Mouse (Mus musculus): ENCODE measurements around the gene Ift22. TPM values are rescaled to one million over a fixed set of nuclear protein-coding genes. Genes with fewer than 3 reads are reported as not detected.

Ift22 gene
- polyA plus RNA-seq, 1 experiment = 9.4 TPM

DNA sequence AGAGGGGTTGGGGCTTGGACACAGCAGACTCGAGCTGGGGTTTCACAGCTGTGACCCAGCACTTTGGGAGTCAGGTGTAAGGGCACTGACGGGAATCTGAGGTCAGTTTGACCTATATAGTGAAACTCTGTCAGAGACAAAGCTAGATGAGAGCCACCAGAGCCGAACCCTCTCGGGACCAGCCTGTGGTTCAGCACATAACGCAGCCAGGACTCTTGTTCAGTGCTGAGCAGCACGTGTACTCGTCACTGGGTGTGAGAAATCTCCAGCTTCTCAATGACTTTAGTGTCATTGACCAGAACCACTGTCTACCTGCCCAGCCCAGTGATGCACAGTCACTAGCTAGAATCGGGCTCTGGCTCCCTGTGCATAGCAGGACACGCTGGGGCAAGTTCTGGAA lies 14.9 kb downstream of the Ift22 start:
- no peak for DNase-seq
- Histone ChIP-seq H3K27ac (ENCODE audit: control insufficient read depth, insufficient read depth, low read length) (no peak overlapping the region), H3K36me3 (ENCODE audit: control insufficient read depth, insufficient read depth, low read length) (no peaks in the 10 kb centered on the region), H3K4me1 (replicated peaks; ENCODE audit: control insufficient read depth, insufficient read depth, low read length) (peaks cover 5% of the 10 kb centered on the region), H3K27me3 (ENCODE audit: control insufficient read depth, insufficient read depth, low read length) (no peaks in the 10 kb centered on the region), H3K4me3 (ENCODE audit: control insufficient read depth, insufficient read depth, low read length) (no peak overlapping the region)
- TF ChIP-seq CTCF (IDR thresholded peaks at IDR 0.05; ENCODE audit: borderline replicate concordance, control insufficient read depth, extremely low read depth, insufficient read depth, low read length, poor library complexity) (no peak), POLR2A (IDR thresholded peaks at IDR 0.05; ENCODE audit: control insufficient read depth, extremely low read depth, insufficient read depth, low read length, poor library complexity) (no peak)
- 89% methylated on average over 9 of the region's 9 CpGs for WGBS

DNA sequence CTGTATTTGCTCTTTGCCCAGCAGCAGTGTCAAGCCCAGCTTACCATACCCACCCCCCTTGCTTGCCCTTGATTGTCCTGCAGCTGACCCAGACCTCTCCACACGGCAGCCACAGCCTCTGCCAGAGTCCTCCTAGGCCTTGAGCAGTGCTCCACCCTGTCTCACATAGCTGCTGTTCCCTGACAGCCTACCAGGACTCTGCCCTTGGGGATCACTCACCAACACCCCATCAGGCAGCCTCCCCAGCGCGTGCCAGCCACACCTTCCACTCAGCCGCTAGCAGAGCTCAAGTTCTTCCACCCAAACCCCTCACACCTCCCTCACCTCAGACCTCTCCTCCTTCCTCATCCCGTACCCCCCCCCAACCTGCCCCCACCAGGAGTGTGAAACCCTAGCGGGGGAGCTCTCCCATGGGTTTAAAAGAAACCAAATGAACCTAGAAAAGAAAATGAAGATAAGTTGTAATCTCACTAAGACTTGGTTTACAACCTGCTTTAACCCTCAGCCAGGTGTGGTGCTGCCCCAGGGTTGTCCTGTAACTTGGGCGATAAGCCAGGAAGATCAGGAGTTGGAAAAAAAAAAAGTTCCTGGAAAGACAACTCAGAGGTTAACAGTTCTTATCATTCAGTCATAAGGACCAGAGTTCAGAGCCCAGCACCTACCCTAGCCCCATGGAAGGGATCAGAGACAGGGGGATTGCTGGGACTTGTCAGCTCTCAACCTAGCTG lies 16.0 kb downstream of the Ift22 start:
- TF ChIP-seq POLR2A (IDR thresholded peaks at IDR 0.05; ENCODE audit: control insufficient read depth, extremely low read depth, insufficient read depth, low read length, poor library complexity) = no peak
- no peak for DNase-seq
- Histone ChIP-seq H3K4me3 (ENCODE audit: control insufficient read depth, insufficient read depth, low read length) (no peak overlapping the region), H3K27me3 (ENCODE audit: control insufficient read depth, insufficient read depth, low read length) (no peaks in the 10 kb centered on the region), H3K27ac (ENCODE audit: control insufficient read depth, insufficient read depth, low read length) (no peak overlapping the region), H3K4me1 (replicated peaks; ENCODE audit: control insufficient read depth, insufficient read depth, low read length) (peaks cover 5% of the 10 kb centered on the region), H3K36me3 (ENCODE audit: control insufficient read depth, insufficient read depth, low read length) (no peaks in the 10 kb centered on the region)
- WGBS = 88% methylated on average over 7 of the region's 7 CpGs

DNA sequence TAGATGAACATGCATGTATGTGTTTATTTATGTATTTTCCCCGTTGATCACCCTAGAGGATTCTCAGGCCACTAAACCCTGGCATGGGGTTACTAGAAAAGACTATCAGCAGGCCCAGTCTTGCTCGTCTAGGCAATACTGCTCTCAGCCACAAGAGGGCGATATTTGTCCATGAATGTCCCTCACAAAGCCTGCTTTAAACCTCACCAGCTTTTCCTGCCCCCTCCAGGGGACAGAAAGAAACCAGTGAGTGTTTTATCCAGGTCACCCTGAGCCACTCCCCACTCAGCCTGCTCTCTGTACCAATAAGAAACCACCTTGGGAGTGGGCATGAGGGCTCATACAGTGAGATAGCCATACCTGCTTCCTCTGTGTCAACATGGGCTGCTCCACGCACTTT lies 21.1 kb downstream of the Ift22 start:
- H3K4me3 ChIP-seq (ENCODE audit: control insufficient read depth, insufficient read depth, low read length) = no peak overlapping the region
- no peaks in the 10 kb centered on the region for H3K4me1 ChIP-seq (replicated peaks; ENCODE audit: control insufficient read depth, insufficient read depth, low read length)
- no peaks in the 10 kb centered on the region for H3K27me3 ChIP-seq (ENCODE audit: control insufficient read depth, insufficient read depth, low read length)
- no peaks in the 10 kb centered on the region for H3K36me3 ChIP-seq (ENCODE audit: control insufficient read depth, insufficient read depth, low read length)
- no peak for TF ChIP-seq CTCF (IDR thresholded peaks at IDR 0.05; ENCODE audit: borderline replicate concordance, control insufficient read depth, extremely low read depth, insufficient read depth, low read length, poor library complexity)
- no peak for TF ChIP-seq POLR2A (IDR thresholded peaks at IDR 0.05; ENCODE audit: control insufficient read depth, extremely low read depth, insufficient read depth, low read length, poor library complexity)
- 24% methylated on average over 4 of the region's 4 CpGs for WGBS
- H3K27ac ChIP-seq (ENCODE audit: control insufficient read depth, insufficient read depth, low read length) = no peak overlapping the region
- DNase-seq = peak; percentile 80

DNA sequence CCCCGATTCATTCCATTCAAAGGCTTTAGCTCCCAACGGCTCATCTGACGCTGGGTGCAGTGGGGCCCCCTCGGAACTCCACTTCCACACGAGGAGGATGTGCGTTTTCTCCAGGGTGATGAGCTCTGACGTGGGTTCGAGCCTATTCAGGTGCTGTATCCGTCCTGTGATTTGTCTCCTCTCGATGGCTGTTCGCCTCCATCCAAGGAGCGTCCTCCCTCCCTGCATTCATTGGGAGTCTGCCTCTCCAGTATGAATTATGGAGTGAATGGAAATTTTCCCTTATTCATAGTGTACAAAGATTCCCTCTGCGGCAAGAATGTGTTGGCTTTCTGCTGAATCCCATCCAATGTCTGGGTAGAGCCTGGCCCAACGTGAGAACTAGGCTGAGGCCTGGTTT lies 23.9 kb downstream of the Ift22 start:
- Histone ChIP-seq H3K27ac (ENCODE audit: control insufficient read depth, insufficient read depth, low read length) (no peak overlapping the region), H3K4me3 (ENCODE audit: control insufficient read depth, insufficient read depth, low read length) (no peak overlapping the region), H3K36me3 (ENCODE audit: control insufficient read depth, insufficient read depth, low read length) (no peaks in the 10 kb centered on the region), H3K4me1 (replicated peaks; ENCODE audit: control insufficient read depth, insufficient read depth, low read length) (no peaks in the 10 kb centered on the region), H3K27me3 (ENCODE audit: control insufficient read depth, insufficient read depth, low read length) (no peaks in the 10 kb centered on the region)
- no peak for DNase-seq
- WGBS = 97% methylated on average over 14 of the region's 14 CpGs
- TF ChIP-seq POLR2A (IDR thresholded peaks at IDR 0.05; ENCODE audit: control insufficient read depth, extremely low read depth, insufficient read depth, low read length, poor library complexity) = no peak
- no peak for TF ChIP-seq CTCF (IDR thresholded peaks at IDR 0.05; ENCODE audit: borderline replicate concordance, control insufficient read depth, extremely low read depth, insufficient read depth, low read length, poor library complexity)

DNA sequence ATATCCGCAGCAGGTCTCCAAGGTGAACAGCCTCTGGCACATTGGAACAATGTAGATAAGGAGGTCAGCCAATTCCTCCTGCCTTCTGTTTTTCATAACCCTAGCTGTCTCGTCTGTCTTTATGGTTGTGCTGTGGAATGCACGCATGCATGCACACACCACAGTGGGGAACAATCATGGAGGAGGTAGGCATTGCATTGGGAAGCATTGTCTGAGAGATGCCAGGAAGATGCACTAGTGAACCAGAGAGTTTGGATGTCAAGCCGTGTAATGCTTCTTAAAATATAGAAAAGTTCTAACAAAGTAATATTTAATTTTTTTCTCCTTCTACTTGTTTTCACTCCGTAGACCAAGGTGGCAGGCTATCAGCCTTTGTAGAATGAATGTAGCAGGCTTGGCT lies 25.0 kb downstream of the Ift22 start:
- H3K27me3 ChIP-seq (ENCODE audit: control insufficient read depth, insufficient read depth, low read length) = no peaks in the 10 kb centered on the region
- DNase-seq = no peak
- TF ChIP-seq POLR2A (IDR thresholded peaks at IDR 0.05; ENCODE audit: control insufficient read depth, extremely low read depth, insufficient read depth, low read length, poor library complexity) (no peak), CTCF (IDR thresholded peaks at IDR 0.05; ENCODE audit: borderline replicate concordance, control insufficient read depth, extremely low read depth, insufficient read depth, low read length, poor library complexity) (no peak)
- H3K4me1 ChIP-seq (replicated peaks; ENCODE audit: control insufficient read depth, insufficient read depth, low read length) = no peaks in the 10 kb centered on the region
- H3K36me3 ChIP-seq (ENCODE audit: control insufficient read depth, insufficient read depth, low read length) = no peaks in the 10 kb centered on the region
- no peak overlapping the region for H3K4me3 ChIP-seq (ENCODE audit: control insufficient read depth, insufficient read depth, low read length)
- WGBS = 88% methylated on average over 5 of the region's 5 CpGs
- H3K27ac ChIP-seq (ENCODE audit: control insufficient read depth, insufficient read depth, low read length) = no peak overlapping the region

DNA sequence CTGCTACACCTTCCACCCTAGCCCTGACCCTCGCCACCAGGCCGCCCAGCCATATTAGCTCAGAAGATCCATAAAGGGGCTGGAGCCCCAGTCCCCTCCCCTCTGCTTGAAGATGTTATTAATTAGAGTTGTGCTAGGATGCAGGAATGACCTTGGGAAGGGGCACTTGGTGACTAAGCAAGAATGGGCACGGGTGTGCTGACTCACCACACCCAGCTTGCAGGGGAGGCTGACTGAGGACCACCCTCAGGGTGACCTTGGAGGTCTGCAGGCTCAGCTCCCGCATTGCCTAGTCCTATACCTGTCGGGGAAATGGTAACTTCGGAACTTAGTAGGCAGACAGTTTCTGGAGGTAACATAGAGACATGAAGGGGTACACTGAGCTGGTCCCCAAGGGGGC lies 26.0 kb downstream of the Ift22 start:
- 95% methylated on average over 6 of the region's 6 CpGs for WGBS
- Histone ChIP-seq H3K27ac (ENCODE audit: control insufficient read depth, insufficient read depth, low read length) (no peak overlapping the region), H3K4me3 (ENCODE audit: control insufficient read depth, insufficient read depth, low read length) (no peak overlapping the region), H3K27me3 (ENCODE audit: control insufficient read depth, insufficient read depth, low read length) (no peaks in the 10 kb centered on the region), H3K4me1 (replicated peaks; ENCODE audit: control insufficient read depth, insufficient read depth, low read length) (no peaks in the 10 kb centered on the region), H3K36me3 (ENCODE audit: control insufficient read depth, insufficient read depth, low read length) (no peaks in the 10 kb centered on the region)
- DNase-seq = no peak
- TF ChIP-seq CTCF (IDR thresholded peaks at IDR 0.05; ENCODE audit: borderline replicate concordance, control insufficient read depth, extremely low read depth, insufficient read depth, low read length, poor library complexity) = no peak
- TF ChIP-seq POLR2A (IDR thresholded peaks at IDR 0.05; ENCODE audit: control insufficient read depth, extremely low read depth, insufficient read depth, low read length, poor library complexity) = no peak
